Mouse (Mus musculus): ENCODE results near the gene Pam. TPM values are rescaled to one million over a fixed set of nuclear protein-coding genes. Genes with fewer than 3 reads are reported as not detected.

The Pam gene
- polyA plus RNA-seq, 1 experiment from 2014 or later = 18.0 TPM

DNA sequence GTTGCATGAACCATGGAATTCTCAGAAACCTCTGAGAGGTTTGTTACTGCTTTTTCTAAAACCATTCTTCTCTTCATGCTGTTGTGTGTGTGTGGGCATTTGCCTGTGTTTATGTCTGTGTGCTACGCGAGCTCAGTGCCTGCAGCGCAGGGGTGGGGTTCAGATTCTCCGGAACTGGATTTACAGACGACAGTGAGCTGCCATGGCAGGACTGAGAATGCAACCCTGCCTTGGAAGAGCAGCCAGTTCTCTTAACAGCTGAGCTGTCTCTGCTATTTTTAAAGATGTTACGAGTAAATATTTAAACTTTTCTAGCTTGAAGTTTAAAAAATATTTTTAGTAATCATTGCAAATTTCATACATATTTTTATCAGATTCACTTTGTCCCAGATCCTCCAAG lies 24.1 kb upstream of the Pam start:
- Histone ChIP-seq H3K9ac (ENCODE audit: low read length) (no peak overlapping the region), H3K4me3 (ENCODE audit: low read depth, low read length) (no peak overlapping the region), H3K36me3 (ENCODE audit: control insufficient read depth, insufficient read depth, low read length) (no peaks in the 10 kb centered on the region), H3K9me3 (ENCODE audit: control insufficient read depth, low read length) (no peaks in the 10 kb centered on the region), H3K4me2 (ENCODE audit: low read depth, severe bottlenecking) (no peak overlapping the region), H3K4me1 (ENCODE audit: control insufficient read depth, insufficient read depth, low read length) (no peaks in the 10 kb centered on the region), H3K27ac (replicated peaks; ENCODE audit: low read depth, low read length) (no peak overlapping the region), H3K27me3 (ENCODE audit: control insufficient read depth, insufficient read depth, low read length) (no peaks in the 10 kb centered on the region)
- WGBS = 85% methylated on average over 6 of the region's 6 CpGs
- no peak for ATAC-seq (ENCODE audit: insufficient number of reproducible peaks, low FRiP score, low TSS enrichment, low read depth)
- DNase-seq (ENCODE audit: low spot score) = no peak

- WGBS = 46% methylated on average over 2 of the region's 2 CpGs
- no peaks in the 10 kb centered on the region for H3K36me3 ChIP-seq (ENCODE audit: control insufficient read depth, insufficient read depth, low read length)
- H3K4me2 ChIP-seq (ENCODE audit: low read depth, severe bottlenecking) = no peak overlapping the region
- no peak overlapping the region for H3K27ac ChIP-seq (replicated peaks; ENCODE audit: low read depth, low read length)
- DNase-seq (ENCODE audit: low spot score) (no peak), ATAC-seq (ENCODE audit: insufficient number of reproducible peaks, low FRiP score, low TSS enrichment, low read depth) (no peak)
- H3K27me3 ChIP-seq (ENCODE audit: control insufficient read depth, insufficient read depth, low read length) = no peaks in the 10 kb centered on the region
- H3K9me3 ChIP-seq (ENCODE audit: control insufficient read depth, low read length) = no peaks in the 10 kb centered on the region
- H3K4me3 ChIP-seq (ENCODE audit: low read depth, low read length) = no peak overlapping the region
- H3K9ac ChIP-seq (ENCODE audit: low read length) = no peak overlapping the region
- H3K4me1 ChIP-seq (ENCODE audit: control insufficient read depth, insufficient read depth, low read length) = no peaks in the 10 kb centered on the region
Measured at GRCm38 (mm10) chr1:98107599-98107998, 12.2 kb upstream of the Pam start.

DNA sequence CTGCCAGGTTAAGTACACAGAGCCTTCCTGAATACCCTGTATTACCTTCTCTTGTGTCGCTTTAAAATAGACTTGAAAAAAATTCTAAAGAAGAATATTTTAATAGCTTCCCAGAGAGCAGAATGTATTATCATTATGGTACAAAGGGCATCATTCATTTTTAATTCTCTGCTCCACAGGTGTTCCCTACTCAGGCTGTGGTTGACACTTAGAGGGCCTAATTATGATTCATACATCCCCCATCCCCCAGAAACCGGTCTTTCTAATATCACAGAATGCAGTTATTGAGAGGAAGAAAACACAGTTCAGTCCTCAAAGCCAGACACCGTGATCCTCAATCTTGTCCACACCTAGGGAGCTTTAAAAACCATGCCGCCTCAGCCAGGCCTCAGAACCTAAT lies 4.0 kb upstream of the Pam start:
- no peak overlapping the region for H3K9ac ChIP-seq (ENCODE audit: low read length)
- ATAC-seq (ENCODE audit: insufficient number of reproducible peaks, low FRiP score, low TSS enrichment, low read depth) (no peak), DNase-seq (ENCODE audit: low spot score) (no peak)
- H3K27ac ChIP-seq (replicated peaks; ENCODE audit: low read depth, low read length) = no peak overlapping the region
- H3K4me2 ChIP-seq (ENCODE audit: low read depth, severe bottlenecking) = no peak overlapping the region
- no peaks in the 10 kb centered on the region for H3K9me3 ChIP-seq (ENCODE audit: control insufficient read depth, low read length)
- H3K4me1 ChIP-seq (ENCODE audit: control insufficient read depth, insufficient read depth, low read length) = no peaks in the 10 kb centered on the region
- H3K36me3 ChIP-seq (ENCODE audit: control insufficient read depth, insufficient read depth, low read length) = no peaks in the 10 kb centered on the region
- H3K4me3 ChIP-seq (ENCODE audit: low read depth, low read length) = no peak overlapping the region
- no peaks in the 10 kb centered on the region for H3K27me3 ChIP-seq (ENCODE audit: control insufficient read depth, insufficient read depth, low read length)
- 60% methylated on average over 4 of the region's 4 CpGs for WGBS

DNA sequence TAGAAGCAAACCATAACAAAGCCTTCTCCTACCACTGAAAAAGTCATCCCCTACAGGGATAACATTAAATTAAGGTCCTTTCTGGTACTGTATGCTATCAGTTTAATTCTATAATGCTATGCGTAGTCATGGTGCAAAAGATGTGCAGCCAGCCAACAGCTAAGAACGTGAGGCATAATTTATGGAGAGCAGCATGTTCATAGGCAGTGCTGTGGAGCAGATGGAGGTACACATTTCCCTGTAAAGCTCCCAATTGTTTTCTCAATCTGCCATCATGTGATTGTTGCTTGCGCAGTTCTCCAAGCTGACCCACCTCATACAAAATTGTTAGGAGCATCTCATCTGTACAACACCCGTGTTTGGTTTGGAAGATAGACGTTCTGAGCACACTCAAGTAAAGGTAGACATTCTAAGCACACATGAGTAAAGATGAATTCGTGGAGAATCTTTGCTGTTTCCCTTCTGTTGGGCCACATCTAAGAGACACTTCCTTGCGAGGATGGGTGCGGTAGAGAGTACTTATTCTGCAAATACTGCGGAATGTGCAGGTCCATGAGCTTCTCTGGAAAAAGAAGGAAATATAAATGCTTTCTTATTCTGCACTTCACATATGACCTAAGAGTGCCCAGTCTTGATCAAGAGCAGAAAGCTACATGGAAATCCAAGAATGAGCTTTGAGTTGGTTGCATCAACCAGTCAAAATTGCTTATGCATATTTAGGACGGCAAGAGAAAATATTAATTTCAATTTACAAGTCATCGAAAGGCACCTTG lies 2.7 kb upstream of the Pam start:
- no peak for ATAC-seq (ENCODE audit: insufficient number of reproducible peaks, low FRiP score, low TSS enrichment, low read depth)

DNA sequence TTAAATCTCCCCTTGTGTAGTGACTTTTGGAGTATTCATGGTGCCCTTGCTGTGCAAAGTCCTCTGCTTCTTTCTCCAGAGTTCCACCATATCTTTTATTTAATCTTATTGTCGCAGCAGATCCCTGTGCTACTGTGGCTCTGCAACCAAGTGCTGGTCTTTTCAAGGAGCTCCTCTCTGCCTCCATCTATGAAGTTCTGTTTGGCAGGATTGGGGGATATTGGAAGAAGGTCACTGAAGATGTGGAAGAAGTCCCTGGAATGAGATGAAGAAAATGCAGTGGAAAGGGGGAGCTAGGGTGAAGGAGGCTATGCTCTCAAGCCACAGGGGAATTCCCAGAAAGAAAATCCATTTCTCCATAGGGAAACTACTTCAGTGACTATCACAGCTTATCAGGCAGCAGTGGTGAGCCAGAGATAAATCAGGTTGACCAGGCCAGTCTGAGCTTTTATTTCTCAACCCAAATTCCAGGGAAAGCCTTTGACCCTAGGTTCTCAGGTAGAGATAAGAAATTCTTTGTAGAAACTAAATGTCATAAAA lies 1.0 kb upstream of the Pam start:
- H3K9me3 ChIP-seq (ENCODE audit: control insufficient read depth, low read length) = no peaks in the 10 kb centered on the region
- no peaks in the 10 kb centered on the region for H3K27me3 ChIP-seq (ENCODE audit: control insufficient read depth, insufficient read depth, low read length)
- no peaks in the 10 kb centered on the region for H3K4me1 ChIP-seq (ENCODE audit: control insufficient read depth, insufficient read depth, low read length)
- no peak overlapping the region for H3K4me3 ChIP-seq (ENCODE audit: low read depth, low read length)
- WGBS = 69% methylated on average over 1 of the region's 1 CpGs
- H3K4me2 ChIP-seq (ENCODE audit: low read depth, severe bottlenecking) = no peak overlapping the region
- ATAC-seq (ENCODE audit: insufficient number of reproducible peaks, low FRiP score, low TSS enrichment, low read depth) (no peak), DNase-seq (ENCODE audit: low spot score) (no peak)
- no peak overlapping the region for H3K9ac ChIP-seq (ENCODE audit: low read length)
- no peak overlapping the region for H3K27ac ChIP-seq (replicated peaks; ENCODE audit: low read depth, low read length)
- H3K36me3 ChIP-seq (ENCODE audit: control insufficient read depth, insufficient read depth, low read length) = no peaks in the 10 kb centered on the region

More for the DNA sequence above, 2.7 kb upstream of the Pam start:
- no peak for DNase-seq (ENCODE audit: low spot score)
- no peaks in the 10 kb centered on the region for H3K36me3 ChIP-seq (ENCODE audit: control insufficient read depth, insufficient read depth, low read length)
- 90% methylated on average over 11 of the region's 11 CpGs for WGBS
- no peak overlapping the region for H3K4me2 ChIP-seq (ENCODE audit: low read depth, severe bottlenecking)
- no peak overlapping the region for H3K4me3 ChIP-seq (ENCODE audit: low read depth, low read length)
- H3K27me3 ChIP-seq (ENCODE audit: control insufficient read depth, insufficient read depth, low read length) = no peaks in the 10 kb centered on the region
- H3K4me1 ChIP-seq (ENCODE audit: control insufficient read depth, insufficient read depth, low read length) = no peaks in the 10 kb centered on the region
- no peak overlapping the region for H3K27ac ChIP-seq (replicated peaks; ENCODE audit: low read depth, low read length)
- H3K9me3 ChIP-seq (ENCODE audit: control insufficient read depth, low read length) = no peaks in the 10 kb centered on the region
- H3K9ac ChIP-seq (ENCODE audit: low read length) = no peak overlapping the region

GRCm38 (mm10) chr1:98095991-98096330 lies 515 bp upstream of the Pam start:
- H3K36me3 ChIP-seq (ENCODE audit: control insufficient read depth, insufficient read depth, low read length) = no peaks in the 10 kb centered on the region
- peak overlapping the region; percentile 53 for H3K4me2 ChIP-seq (ENCODE audit: low read depth, severe bottlenecking)
- ATAC-seq (ENCODE audit: insufficient number of reproducible peaks, low FRiP score, low TSS enrichment, low read depth) = no peak; the same call in 1 of the 2 replicates

GRCm38 (mm10) chr1:98094811-98095245 lies 618 bp downstream of the Pam start:
- ATAC-seq (ENCODE audit: insufficient number of reproducible peaks, low FRiP score, low TSS enrichment, low read depth) (peak; percentile 27), DNase-seq (ENCODE audit: low spot score) (no peak)
- under 1% methylated on average over 20 of the region's 20 CpGs for WGBS
- Histone ChIP-seq H3K4me1 (ENCODE audit: control insufficient read depth, insufficient read depth, low read length) (no peaks in the 10 kb centered on the region), H3K9me3 (ENCODE audit: control insufficient read depth, low read length) (no peaks in the 10 kb centered on the region), H3K27me3 (ENCODE audit: control insufficient read depth, insufficient read depth, low read length) (no peaks in the 10 kb centered on the region), H3K36me3 (ENCODE audit: control insufficient read depth, insufficient read depth, low read length) (no peaks in the 10 kb centered on the region), H3K9ac (ENCODE audit: low read length) (peak overlapping the region; percentile 78), H3K4me3 (ENCODE audit: low read depth, low read length) (peak overlapping the region; percentile 46), H3K4me2 (ENCODE audit: low read depth, severe bottlenecking) (peak overlapping the region; percentile 53), H3K27ac (replicated peaks; ENCODE audit: low read depth, low read length) (no peak overlapping the region)

More at GRCm38 (mm10) chr1:98095991-98096330, 515 bp upstream of the Pam start:
- no peaks in the 10 kb centered on the region for H3K9me3 ChIP-seq (ENCODE audit: control insufficient read depth, low read length)
- no peak overlapping the region for H3K27ac ChIP-seq (replicated peaks; ENCODE audit: low read depth, low read length)
- peak overlapping the region; percentile 46 for H3K4me3 ChIP-seq (ENCODE audit: low read depth, low read length)
- peak overlapping the region; percentile 78 for H3K9ac ChIP-seq (ENCODE audit: low read length)
- DNase-seq (ENCODE audit: low spot score) = no peak
- H3K4me1 ChIP-seq (ENCODE audit: control insufficient read depth, insufficient read depth, low read length) = no peaks in the 10 kb centered on the region
- H3K27me3 ChIP-seq (ENCODE audit: control insufficient read depth, insufficient read depth, low read length) = no peaks in the 10 kb centered on the region
- WGBS = 37% methylated on average over 9 of the region's 9 CpGs

- WGBS = 89% methylated on average over 5 of the region's 5 CpGs
- H3K9ac ChIP-seq (ENCODE audit: low read length) = no peak overlapping the region
- no peak overlapping the region for H3K4me2 ChIP-seq (ENCODE audit: low read depth, severe bottlenecking)
- 0 out of 2 replicates have a peak, but pooled peaks cover 2% of the 10 kb centered on the region for H3K4me1 ChIP-seq (ENCODE audit: control insufficient read depth, insufficient read depth, low read length)
- no peaks in the 10 kb centered on the region for H3K27me3 ChIP-seq (ENCODE audit: control insufficient read depth, insufficient read depth, low read length)
- no peak for DNase-seq (ENCODE audit: low spot score)
- no peak for ATAC-seq (ENCODE audit: insufficient number of reproducible peaks, low FRiP score, low TSS enrichment, low read depth)
- H3K9me3 ChIP-seq (ENCODE audit: control insufficient read depth, low read length) = no peaks in the 10 kb centered on the region
- no peak overlapping the region for H3K27ac ChIP-seq (replicated peaks; ENCODE audit: low read depth, low read length)
- no peaks in the 10 kb centered on the region for H3K36me3 ChIP-seq (ENCODE audit: control insufficient read depth, insufficient read depth, low read length)
- no peak overlapping the region for H3K4me3 ChIP-seq (ENCODE audit: low read depth, low read length)
Measured at GRCm38 (mm10) chr1:98089336-98089975, 6.0 kb downstream of the Pam start.
